Mouse (Mus musculus) intestine, embryonic 16.5 days (tissue): ENCODE measurements around the gene Tspan14. TPM values are rescaled to one million over a fixed set of nuclear protein-coding genes. Genes with fewer than 3 reads are reported as not detected.

ENCODE experiments used
- ATAC-seq: fragments of 200-750 bp; cut with Nextera tagmentation; 2 replicates; pipeline ENCODE4 v1.8.0; 2017; ENCODE audit warnings: moderate TSS enrichment, moderate library complexity
- H3K27ac ChIP-seq: fragments of 300-500 bp; sonication (generic); 2 replicates; pipeline ENCODE4 v1.5.1; 2014; ENCODE audit warnings: mild to moderate bottlenecking, low read length
- H3K27me3 ChIP-seq: fragments of 300-500 bp; sonication (generic); replicated peaks from 2 replicates; pipeline ENCODE4 v1.6.1; 2014; ENCODE audit warnings: low read length, control low read depth, mixed read lengths; ENCODE audit not compliant: control insufficient read depth, insufficient read depth
- H3K36me3 ChIP-seq: fragments of 300-500 bp; sonication (generic); 2 replicates; pipeline ENCODE4 v1.6.1; 2014; ENCODE audit warnings: low read length, control low read depth; ENCODE audit not compliant: control insufficient read depth, insufficient read depth
- H3K4me1 ChIP-seq: fragments of 300-500 bp; sonication (generic); 2 replicates; pipeline ENCODE4 v1.6.1; 2014; ENCODE audit warnings: low read length, control low read depth, mixed read lengths; ENCODE audit not compliant: control insufficient read depth, insufficient read depth
- H3K4me2 ChIP-seq: fragments of 300-500 bp; sonication (generic); 2 replicates; pipeline ENCODE4 v1.6.1; 2014; ENCODE audit warnings: low read depth, low read length, control low read depth
- H3K4me3 ChIP-seq: fragments of 300-500 bp; sonication (generic); 2 replicates; pipeline ENCODE4 v1.5.1; 2014; ENCODE audit warnings: mild to moderate bottlenecking, low read length
- H3K9ac ChIP-seq: fragments of 300-500 bp; sonication (generic); 2 replicates; pipeline ENCODE4 v1.6.1; 2014; ENCODE audit warnings: low read depth, low read length
- H3K9me3 ChIP-seq: fragments of 300-500 bp; sonication (generic); 2 replicates; pipeline ENCODE4 v1.6.1; 2016; ENCODE audit warnings: low read length, control low read depth; ENCODE audit not compliant: control insufficient read depth
- WGBS: fragments of 180-500 bp; shearing (Covaris S2); extraction: QIAGEN DNeasy Blood & Tissue Kit; methylation state at CpG from one replicate; pipeline ENCODE4 v1.1.7; 2014; 5-methylcytosine and 5-hydroxymethylcytosine counted together
- polyA plus RNA-seq: library from polyadenylated mRNA; unstranded; fragments of >200 nt; fragmentation: Nextera tagmentation; extraction: Ambion mirVana; gene quantifications from 2 replicates; pipeline ENCODE4 v1.2.1, GENCODE M21; 2015

Tspan14 gene
- polyA plus RNA-seq, 1 experiment from 2014 or later: 65.6 TPM

DNA sequence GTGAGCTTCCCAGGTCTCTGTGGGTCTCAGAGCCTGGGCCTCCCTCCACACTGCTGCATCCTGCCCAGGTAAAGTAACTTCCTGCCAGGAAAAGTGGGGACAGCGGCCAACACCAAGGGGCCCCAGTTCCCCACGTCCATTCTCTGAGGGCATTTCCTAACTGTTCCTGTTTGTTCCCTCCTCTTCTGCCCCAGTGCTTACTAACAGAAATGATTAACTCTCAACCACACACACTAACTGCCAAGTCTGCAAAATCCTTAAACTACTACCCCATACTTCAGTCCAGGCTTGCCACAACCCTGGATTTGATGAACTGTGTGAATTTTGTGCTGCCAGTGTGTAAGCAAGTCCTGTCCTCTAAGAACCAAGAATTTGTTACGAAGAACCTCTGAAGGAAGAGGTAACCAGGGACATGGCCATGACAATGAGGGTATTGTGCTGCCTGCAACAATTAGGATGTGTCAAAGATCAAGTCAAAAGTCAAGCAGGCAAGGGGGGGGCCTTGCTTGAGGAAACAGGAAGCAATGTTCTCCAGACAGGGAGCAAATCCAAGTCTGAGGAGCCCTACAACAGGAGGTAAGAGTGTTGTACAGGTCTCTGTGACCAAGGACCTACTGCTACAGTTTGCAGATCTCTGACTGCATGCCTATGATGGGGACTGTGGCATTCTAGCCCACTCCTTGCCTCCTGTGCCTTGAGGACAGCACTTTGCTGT lies 35.3 kb downstream of the Tspan14 start:
- H3K4me2 ChIP-seq: no peak overlapping the region
- H3K9me3 ChIP-seq: no peaks in the 10 kb centered on the region
- no peak overlapping the region for H3K9ac ChIP-seq
- no peak overlapping the region for H3K4me3 ChIP-seq
- H3K27ac ChIP-seq: peak overlapping the region; percentile 70
- H3K36me3 ChIP-seq: no peaks in the 10 kb centered on the region
- peak; percentile 32 for ATAC-seq
- 49% methylated on average over 3 of the region's 3 CpGs for WGBS
- peaks cover 56% of the 10 kb centered on the region for H3K4me1 ChIP-seq
- no peaks in the 10 kb centered on the region for H3K27me3 ChIP-seq

DNA sequence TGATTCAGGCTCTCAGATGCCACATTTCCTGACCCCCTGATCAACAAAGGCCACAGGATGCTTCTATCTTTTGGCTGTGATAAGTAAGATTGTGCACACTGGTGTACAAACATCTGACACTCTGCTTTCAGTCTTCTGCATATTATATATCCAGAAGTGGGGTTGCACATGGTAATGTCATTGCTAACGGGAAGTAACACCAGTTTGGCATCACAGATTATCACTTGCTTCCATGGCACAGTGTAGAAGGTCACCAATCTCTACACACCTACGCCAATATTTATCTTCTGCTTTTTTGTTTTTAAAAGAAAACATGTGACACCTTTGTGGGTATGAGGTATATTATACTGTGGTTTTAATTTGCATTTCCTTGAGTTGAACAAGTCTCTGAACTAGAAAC lies 36.7 kb downstream of the Tspan14 start:
- H3K27ac ChIP-seq: no peak overlapping the region; the same call in 1 of the 2 replicates
- 85% methylated on average over 2 of the region's 2 CpGs for WGBS
- peaks cover 53% of the 10 kb centered on the region for H3K4me1 ChIP-seq
- H3K9me3 ChIP-seq: no peaks in the 10 kb centered on the region
- no peaks in the 10 kb centered on the region for H3K27me3 ChIP-seq
- no peak for ATAC-seq
- H3K9ac ChIP-seq: no peak overlapping the region
- H3K4me3 ChIP-seq: no peak overlapping the region
- no peaks in the 10 kb centered on the region for H3K36me3 ChIP-seq
- no peak overlapping the region for H3K4me2 ChIP-seq

DNA sequence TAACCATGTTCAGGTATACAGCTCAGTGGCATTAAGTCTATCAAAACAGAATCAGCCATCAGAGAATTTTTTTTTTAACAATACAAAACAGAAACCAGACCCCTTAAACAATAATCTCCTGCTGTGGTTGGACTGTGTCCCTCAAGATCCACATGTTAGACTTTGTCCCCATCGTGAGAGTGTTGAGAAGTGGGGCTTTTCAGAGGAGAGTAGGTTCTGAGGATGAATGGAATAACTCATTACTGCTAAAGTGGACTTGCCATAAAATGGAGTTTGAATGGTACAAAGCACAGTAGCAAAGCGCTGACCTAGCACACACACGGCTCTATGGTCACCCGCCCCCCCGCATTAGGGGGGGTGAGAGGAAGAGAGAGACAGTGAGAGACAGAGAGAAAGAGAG lies 37.7 kb downstream of the Tspan14 start:
- Histone ChIP-seq H3K27me3 (no peaks in the 10 kb centered on the region), H3K4me2 (no peak overlapping the region), H3K4me3 (no peak overlapping the region), H3K9ac (no peak overlapping the region), H3K36me3 (no peaks in the 10 kb centered on the region), H3K9me3 (no peaks in the 10 kb centered on the region), H3K4me1 (peaks cover 57% of the 10 kb centered on the region), H3K27ac (peak overlapping the region; percentile 12)
- no peak for ATAC-seq
- WGBS: 65% methylated on average over 5 of the region's 5 CpGs

DNA sequence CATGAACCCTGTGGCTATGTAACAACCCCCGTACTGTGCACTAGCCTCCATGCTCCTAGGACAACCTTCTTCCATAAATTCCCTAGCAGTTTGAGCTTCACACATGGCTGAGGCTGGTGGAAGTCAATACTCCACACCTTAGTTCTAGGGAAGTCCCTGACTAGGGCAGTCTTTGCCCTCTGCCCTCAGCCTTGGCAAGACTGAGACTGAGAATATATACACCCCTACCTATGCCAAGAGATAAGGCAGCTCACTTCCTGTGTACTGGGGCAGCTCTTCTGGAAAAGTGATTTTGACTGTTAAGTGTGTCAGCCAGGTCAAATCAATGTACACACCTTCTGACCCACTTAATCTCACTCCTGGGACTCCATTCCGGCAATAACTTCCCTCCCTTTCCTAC lies 39.6 kb downstream of the Tspan14 start:
- WGBS: 47% methylated on average over 2 of the region's 2 CpGs
- Histone ChIP-seq H3K36me3 (no peaks in the 10 kb centered on the region), H3K4me3 (no peak overlapping the region), H3K4me2 (no peak overlapping the region), H3K9ac (no peak overlapping the region), H3K27me3 (no peaks in the 10 kb centered on the region), H3K9me3 (no peaks in the 10 kb centered on the region), H3K27ac (peak overlapping the region; percentile 12), H3K4me1 (peaks cover 52% of the 10 kb centered on the region)
- peak; percentile 91 for ATAC-seq

DNA sequence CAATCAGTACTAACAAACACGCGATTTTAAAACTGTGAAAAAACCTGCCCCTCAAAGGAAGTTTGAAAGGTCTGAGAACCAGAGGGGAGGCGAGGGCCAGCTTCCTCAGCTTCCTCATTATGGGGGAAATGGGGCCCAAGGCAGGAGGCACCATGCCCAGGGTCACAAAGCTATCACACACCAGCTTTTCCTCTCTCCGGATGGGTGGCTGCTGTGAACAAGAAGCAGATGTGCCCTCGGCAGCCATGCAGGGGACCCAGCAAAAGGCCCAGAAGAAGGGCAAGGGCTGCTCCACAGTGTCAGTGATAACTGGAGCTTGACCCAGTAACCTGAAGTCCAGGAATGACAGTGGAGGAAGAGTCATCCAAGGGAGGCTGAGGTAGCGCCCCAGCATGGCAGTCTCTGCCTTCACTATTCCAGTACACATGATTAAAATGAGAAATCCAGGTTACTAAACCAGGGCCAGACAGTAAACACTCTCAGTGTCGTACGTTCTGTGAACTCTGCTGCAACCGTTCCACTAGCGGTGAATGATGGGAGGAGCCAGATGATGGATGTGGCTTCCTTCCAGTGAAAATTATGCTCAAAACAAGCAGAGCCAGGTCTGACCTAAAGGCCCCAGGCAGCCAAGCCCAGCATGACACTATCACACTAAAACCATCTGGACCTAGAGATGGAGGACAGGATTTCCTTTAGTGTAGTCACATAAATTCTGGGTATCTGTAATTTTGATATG lies 42.1 kb downstream of the Tspan14 start:
- WGBS: 50% methylated on average over 10 of the region's 10 CpGs
- Histone ChIP-seq H3K4me2 (no peak overlapping the region), H3K9ac (no peak overlapping the region), H3K27me3 (no peaks in the 10 kb centered on the region), H3K27ac (peak overlapping the region; percentile 48), H3K4me1 (peaks cover 30% of the 10 kb centered on the region), H3K36me3 (no peaks in the 10 kb centered on the region), H3K4me3 (no peak overlapping the region), H3K9me3 (no peaks in the 10 kb centered on the region)
- no peak for ATAC-seq

DNA sequence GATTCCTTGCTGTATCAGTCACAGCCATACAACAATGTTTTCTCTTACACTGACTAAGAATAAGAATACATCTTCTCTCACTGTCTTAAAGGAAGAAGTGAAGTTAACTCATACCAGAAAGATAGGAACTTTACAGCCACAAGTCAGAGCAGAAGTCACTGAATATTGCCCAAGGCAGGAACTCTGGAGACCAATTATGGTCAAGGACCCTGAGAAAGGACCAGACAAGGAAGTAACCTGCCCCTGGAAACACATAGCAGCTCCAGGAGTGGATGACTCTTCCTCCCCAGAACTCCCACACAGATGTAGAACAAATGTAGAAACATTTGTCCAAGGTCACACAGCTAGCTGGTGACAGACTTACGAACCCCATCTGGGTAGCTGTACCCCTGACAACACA lies 45.4 kb downstream of the Tspan14 start:
- WGBS: 84% methylated on average over 1 of the region's 1 CpGs
- no peak for ATAC-seq
- Histone ChIP-seq H3K4me2 (no peak overlapping the region), H3K9me3 (no peaks in the 10 kb centered on the region), H3K27ac (no peak overlapping the region), H3K27me3 (no peaks in the 10 kb centered on the region), H3K4me3 (no peak overlapping the region), H3K9ac (no peak overlapping the region), H3K36me3 (no peaks in the 10 kb centered on the region), H3K4me1 (peaks cover 14% of the 10 kb centered on the region)

DNA sequence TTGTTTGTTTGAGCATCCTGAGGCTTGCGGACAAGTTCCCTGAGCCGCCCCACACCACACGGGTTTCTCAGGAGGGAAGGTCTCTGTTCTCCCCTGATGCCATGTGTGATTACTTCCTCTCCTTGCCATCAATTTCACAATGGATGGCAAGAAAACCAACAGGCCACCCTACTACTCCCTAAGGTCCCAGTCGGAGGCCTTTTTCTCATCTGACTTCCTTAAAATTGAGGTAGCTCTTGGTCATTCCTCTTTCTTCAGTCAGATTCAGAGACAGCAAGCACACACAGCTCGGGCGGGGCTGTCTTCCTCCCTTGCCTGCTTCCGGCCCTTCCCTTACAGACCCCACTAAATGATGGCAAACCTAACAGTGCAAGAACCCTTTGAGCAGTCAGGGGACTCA lies 47.1 kb downstream of the Tspan14 start:
- Histone ChIP-seq H3K36me3 (no peaks in the 10 kb centered on the region), H3K9me3 (no peaks in the 10 kb centered on the region), H3K4me2 (no peak overlapping the region), H3K9ac (no peak overlapping the region), H3K27me3 (no peaks in the 10 kb centered on the region), H3K27ac (no peak overlapping the region), H3K4me3 (no peak overlapping the region), H3K4me1 (peaks cover 24% of the 10 kb centered on the region)
- WGBS: 83% methylated on average over 7 of the region's 7 CpGs
- ATAC-seq: no peak

DNA sequence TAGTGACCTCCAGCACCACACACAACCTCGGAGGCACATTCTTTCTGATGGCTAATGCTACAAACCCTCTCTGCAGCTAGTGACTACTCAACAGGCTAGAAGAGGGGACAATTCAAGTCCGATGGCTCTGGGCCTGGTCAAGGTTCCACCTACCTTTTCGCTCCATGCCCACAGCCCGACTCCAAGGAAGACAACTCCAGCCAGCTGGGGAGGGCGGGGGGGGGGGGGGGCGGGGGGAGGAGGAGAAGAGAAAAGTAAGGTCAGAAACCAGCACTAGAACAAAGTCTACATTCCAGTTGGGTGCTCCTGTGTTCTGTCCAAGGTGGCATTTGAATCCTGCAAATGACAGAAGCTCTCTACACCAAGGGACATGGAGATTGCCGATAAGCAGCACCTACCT lies 48.1 kb downstream of the Tspan14 start:
- Histone ChIP-seq H3K9me3 (no peaks in the 10 kb centered on the region), H3K36me3 (peaks cover 9% of the 10 kb centered on the region; the same call in 1 of the 2 replicates), H3K4me1 (peaks cover 24% of the 10 kb centered on the region), H3K4me3 (no peak overlapping the region), H3K4me2 (no peak overlapping the region), H3K9ac (no peak overlapping the region), H3K27me3 (no peaks in the 10 kb centered on the region), H3K27ac (no peak overlapping the region)
- 85% methylated on average over 5 of the region's 7 CpGs for WGBS
- no peak for ATAC-seq

DNA sequence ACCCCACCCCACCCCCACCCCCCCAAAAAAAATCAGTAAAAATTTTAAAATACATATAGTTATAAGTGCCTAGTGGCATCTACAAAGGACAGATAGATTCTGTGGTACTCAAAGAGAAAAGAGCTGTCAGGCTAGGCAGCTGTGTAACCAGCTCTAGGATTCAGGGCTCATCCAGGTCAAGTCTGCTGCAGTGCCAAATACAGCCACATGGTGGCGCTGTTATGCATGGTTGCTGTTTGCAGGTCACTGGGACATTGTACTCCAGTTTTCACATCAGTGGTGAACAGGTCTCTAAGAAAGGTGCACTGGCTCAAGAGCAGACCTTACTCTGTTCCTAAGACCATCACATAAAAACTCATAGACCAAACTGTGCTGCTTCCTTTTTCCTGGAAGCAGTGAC lies 49.0 kb downstream of the Tspan14 start:
- Histone ChIP-seq H3K27me3 (no peaks in the 10 kb centered on the region), H3K27ac (no peak overlapping the region), H3K9ac (no peak overlapping the region), H3K4me1 (peaks cover 24% of the 10 kb centered on the region), H3K36me3 (peaks cover 11% of the 10 kb centered on the region; the same call in 1 of the 2 replicates), H3K4me2 (no peak overlapping the region), H3K4me3 (no peak overlapping the region), H3K9me3 (no peaks in the 10 kb centered on the region)
- ATAC-seq: peak; percentile 45
- 0% methylated on average over 1 of the region's 1 CpGs for WGBS
